Mouse (Mus musculus): ENCODE results near the gene Cyyr1. TPM values are rescaled to one million over a fixed set of nuclear protein-coding genes. Genes with fewer than 3 reads are reported as not detected.
A peak's percentile ranks its signal among the peaks of the same experiment; 100 is the strongest.
"Not testable (repeated sequence)": the region's sequence is repeated elsewhere in the genome, so short reads cannot be mapped to it uniquely, and the experiment has no call there.

The Cyyr1 gene
- polyA plus RNA-seq (2014; fragmentation: Nextera tagmentation; extraction: Ambion mirVana), result 2.8 and 3.8 TPM in 2 replicates

DNA sequence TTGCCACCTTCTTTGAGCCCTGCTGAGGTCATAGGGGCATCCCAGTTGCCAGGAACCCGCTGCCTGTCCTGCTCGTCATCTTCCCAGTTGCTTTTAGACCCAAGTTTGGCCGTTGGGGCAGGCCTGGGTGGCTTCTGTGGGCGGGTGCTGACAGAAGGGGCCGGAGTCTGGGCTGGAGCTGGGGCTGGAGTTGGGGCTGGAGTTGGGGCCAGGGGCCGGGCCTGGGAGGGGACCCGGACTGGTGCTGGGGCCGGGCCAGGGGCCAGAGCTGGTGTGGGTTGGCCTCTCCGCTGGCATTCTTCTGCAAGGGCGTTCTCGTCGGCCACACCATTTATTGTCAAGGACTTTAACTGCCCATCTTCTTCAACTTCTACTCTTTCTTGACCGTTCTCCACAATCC, at the start of gene Cyyr1:
Gene Cyyr1, minus strand, starts transcription at position 101 of the 400 bp plus-strand sequence.
- not testable (repeated sequence) for H3K4me2 ChIP-seq (replicated peaks); DNase-seq (ENCODE audit: low spot score); ATAC-seq (ENCODE audit: low FRiP score); H3K4me3 ChIP-seq (replicated peaks; ENCODE audit: low read length); H3K4me1 ChIP-seq (replicated peaks; ENCODE audit: control insufficient read depth, insufficient read depth, low read length); H3K27me3 ChIP-seq (ENCODE audit: control insufficient read depth, insufficient read depth, low read length); H3K27ac ChIP-seq; H3K9me3 ChIP-seq (ENCODE audit: control insufficient read depth, low read length); H3K36me3 ChIP-seq (replicated peaks; ENCODE audit: control insufficient read depth, insufficient read depth); H3K9ac ChIP-seq
- 82% methylated on average over 10 of the region's 13 CpGs for WGBS

DNA sequence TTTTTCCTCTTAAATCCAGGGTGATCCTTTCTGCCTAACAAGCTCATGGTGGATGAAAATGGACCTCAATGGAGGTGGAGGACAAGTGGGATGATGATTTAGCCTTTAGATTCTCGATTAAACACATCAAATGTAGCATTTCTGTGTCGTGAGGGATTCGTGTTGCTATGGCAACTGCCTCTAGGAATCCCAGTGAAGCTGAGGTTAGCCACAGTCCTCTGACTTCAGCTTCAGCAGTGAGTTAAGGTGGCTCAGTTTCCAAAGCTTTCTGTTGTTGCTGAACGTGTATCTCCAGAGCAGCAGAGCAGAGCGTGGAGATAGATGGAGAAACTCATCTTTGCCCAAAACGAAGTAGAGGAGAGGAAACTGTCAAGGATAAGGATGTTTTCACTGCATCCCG, 35.6 kb upstream of the Cyyr1 start:
- Histone ChIP-seq H3K4me2 (replicated peaks) (no peak overlapping the region), H3K27me3 (ENCODE audit: control insufficient read depth, insufficient read depth, low read length) (no peaks in the 10 kb centered on the region), H3K4me3 (replicated peaks; ENCODE audit: low read length) (no peak overlapping the region), H3K4me1 (replicated peaks; ENCODE audit: control insufficient read depth, insufficient read depth, low read length) (peaks cover 5% of the 10 kb centered on the region), H3K27ac (no peak overlapping the region), H3K36me3 (replicated peaks; ENCODE audit: control insufficient read depth, insufficient read depth) (no peaks in the 10 kb centered on the region), H3K9me3 (ENCODE audit: control insufficient read depth, low read length) (no peaks in the 10 kb centered on the region), H3K9ac (no peak overlapping the region)
- 52% methylated on average over 7 of the region's 7 CpGs for WGBS
- ATAC-seq (ENCODE audit: low FRiP score), result no peak
- DNase-seq (ENCODE audit: low spot score), result no peak

DNA sequence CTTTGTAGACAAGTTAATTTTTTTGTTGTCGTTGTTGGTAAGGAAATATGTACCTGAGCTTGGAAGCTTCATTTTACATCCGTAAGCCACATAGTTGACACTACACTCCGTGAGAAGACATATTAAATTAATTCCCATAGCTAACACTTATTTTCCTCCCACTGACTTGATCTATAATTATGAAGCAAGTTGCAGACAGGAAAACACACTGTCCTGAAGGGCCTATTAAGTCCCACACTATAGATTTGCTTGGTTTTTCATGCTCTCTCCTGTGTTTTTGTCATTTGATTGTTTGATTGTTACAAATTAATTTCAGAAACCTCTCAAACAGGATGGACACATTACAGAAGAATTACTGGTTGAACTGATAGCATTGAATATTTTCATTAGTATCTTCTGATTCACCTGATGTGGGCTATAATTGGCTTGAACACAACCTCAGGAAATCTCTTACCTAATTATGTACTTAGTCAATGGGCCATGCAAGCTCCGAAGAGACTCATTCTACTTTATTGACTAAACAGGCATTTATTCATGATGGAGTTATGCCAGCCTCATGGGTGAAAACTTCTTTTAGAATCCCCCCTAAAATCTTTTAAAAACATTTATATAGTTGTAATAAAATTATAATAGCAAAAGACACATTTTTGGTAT, 34.5 kb upstream of the Cyyr1 start:
- H3K4me3 ChIP-seq (replicated peaks; ENCODE audit: low read length), result no peak overlapping the region
- 68% methylated on average over 4 of the region's 4 CpGs for WGBS

DNA sequence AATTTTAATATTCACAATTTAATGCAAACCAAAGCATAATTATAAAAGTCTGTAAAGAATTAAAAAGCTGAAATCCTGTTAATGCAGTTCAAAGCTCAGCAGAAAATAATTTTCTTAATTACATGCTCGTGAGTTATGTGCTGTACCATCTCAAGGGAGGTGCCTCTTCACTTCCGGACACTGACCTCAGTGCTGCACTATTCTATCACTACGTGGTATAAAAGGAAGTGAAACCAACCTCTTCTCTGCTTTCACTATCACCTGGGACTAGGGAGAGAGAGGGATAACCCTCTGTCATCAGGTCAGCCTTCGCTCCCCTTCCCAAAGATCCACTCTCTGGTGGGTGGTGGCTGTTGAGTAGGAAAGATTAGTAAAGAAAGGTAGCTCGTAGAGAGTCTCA, 13.3 kb upstream of the Cyyr1 start:
- H3K4me2 ChIP-seq (replicated peaks), result no peak overlapping the region
- H3K36me3 ChIP-seq (replicated peaks; ENCODE audit: control insufficient read depth, insufficient read depth), result no peaks in the 10 kb centered on the region
- ATAC-seq (ENCODE audit: low FRiP score) (no peak), DNase-seq (ENCODE audit: low spot score) (no peak)
- no peaks in the 10 kb centered on the region for H3K27me3 ChIP-seq (ENCODE audit: control insufficient read depth, insufficient read depth, low read length)
- no peak overlapping the region for H3K9ac ChIP-seq
- no peaks in the 10 kb centered on the region for H3K9me3 ChIP-seq (ENCODE audit: control insufficient read depth, low read length)
- no peak overlapping the region for H3K27ac ChIP-seq
- no peak overlapping the region for H3K4me3 ChIP-seq (replicated peaks; ENCODE audit: low read length)
- no peaks in the 10 kb centered on the region for H3K4me1 ChIP-seq (replicated peaks; ENCODE audit: control insufficient read depth, insufficient read depth, low read length)
- WGBS, result 87% methylated on average over 5 of the region's 5 CpGs

More for the DNA sequence above, 34.5 kb upstream of the Cyyr1 start:
- Histone ChIP-seq H3K4me2 (replicated peaks) (no peak overlapping the region), H3K9me3 (ENCODE audit: control insufficient read depth, low read length) (no peaks in the 10 kb centered on the region), H3K9ac (no peak overlapping the region), H3K36me3 (replicated peaks; ENCODE audit: control insufficient read depth, insufficient read depth) (no peaks in the 10 kb centered on the region), H3K4me1 (replicated peaks; ENCODE audit: control insufficient read depth, insufficient read depth, low read length) (peaks cover 5% of the 10 kb centered on the region), H3K27ac (no peak overlapping the region), H3K27me3 (ENCODE audit: control insufficient read depth, insufficient read depth, low read length) (no peaks in the 10 kb centered on the region)
- ATAC-seq (ENCODE audit: low FRiP score) (no peak), DNase-seq (ENCODE audit: low spot score) (no peak)

GRCm38 (mm10) chr16:85553838-85554237, 641 bp upstream of the Cyyr1 start:
- DNase-seq (ENCODE audit: low spot score) (no peak), ATAC-seq (ENCODE audit: low FRiP score) (no peak)
- H3K36me3 ChIP-seq (replicated peaks; ENCODE audit: control insufficient read depth, insufficient read depth), result no peaks in the 10 kb centered on the region
- H3K27ac ChIP-seq, result no peak overlapping the region
- 55% methylated on average over 8 of the region's 8 CpGs for WGBS
- H3K4me3 ChIP-seq (replicated peaks; ENCODE audit: low read length), result no peak overlapping the region
- H3K9me3 ChIP-seq (ENCODE audit: control insufficient read depth, low read length), result no peaks in the 10 kb centered on the region
- H3K27me3 ChIP-seq (ENCODE audit: control insufficient read depth, insufficient read depth, low read length), result no peaks in the 10 kb centered on the region; the same call in 1 of the 2 replicates
- no peaks in the 10 kb centered on the region for H3K4me1 ChIP-seq (replicated peaks; ENCODE audit: control insufficient read depth, insufficient read depth, low read length)
- H3K4me2 ChIP-seq (replicated peaks), result no peak overlapping the region
- H3K9ac ChIP-seq, result no peak overlapping the region

DNA sequence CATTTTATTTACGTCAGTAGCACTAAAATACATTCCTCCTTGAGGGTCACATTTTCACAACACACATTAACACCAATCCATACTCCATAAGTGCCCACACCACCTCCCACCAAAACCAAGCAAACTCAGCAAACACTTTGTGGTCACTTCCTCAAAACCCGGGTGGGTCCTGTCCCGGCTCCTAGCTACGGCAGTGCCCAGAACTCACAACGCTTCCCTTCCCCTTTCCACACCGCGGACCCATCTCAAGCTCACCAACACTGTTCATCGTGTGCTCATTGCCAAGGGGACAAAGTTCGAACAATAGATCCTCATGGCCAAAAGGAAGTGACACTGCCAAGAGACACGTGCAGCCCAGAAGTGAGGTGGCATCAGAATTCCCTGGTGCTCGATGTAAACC, 1.2 kb downstream of the Cyyr1 start:
- 93% methylated on average over 1 of the region's 11 CpGs for WGBS
- H3K9ac ChIP-seq; H3K36me3 ChIP-seq (replicated peaks; ENCODE audit: control insufficient read depth, insufficient read depth); H3K9me3 ChIP-seq (ENCODE audit: control insufficient read depth, low read length); H3K4me1 ChIP-seq (replicated peaks; ENCODE audit: control insufficient read depth, insufficient read depth, low read length); ATAC-seq (ENCODE audit: low FRiP score); H3K27me3 ChIP-seq (ENCODE audit: control insufficient read depth, insufficient read depth, low read length); H3K4me2 ChIP-seq (replicated peaks); H3K4me3 ChIP-seq (replicated peaks; ENCODE audit: low read length); H3K27ac ChIP-seq; DNase-seq (ENCODE audit: low spot score): not testable (repeated sequence)

DNA sequence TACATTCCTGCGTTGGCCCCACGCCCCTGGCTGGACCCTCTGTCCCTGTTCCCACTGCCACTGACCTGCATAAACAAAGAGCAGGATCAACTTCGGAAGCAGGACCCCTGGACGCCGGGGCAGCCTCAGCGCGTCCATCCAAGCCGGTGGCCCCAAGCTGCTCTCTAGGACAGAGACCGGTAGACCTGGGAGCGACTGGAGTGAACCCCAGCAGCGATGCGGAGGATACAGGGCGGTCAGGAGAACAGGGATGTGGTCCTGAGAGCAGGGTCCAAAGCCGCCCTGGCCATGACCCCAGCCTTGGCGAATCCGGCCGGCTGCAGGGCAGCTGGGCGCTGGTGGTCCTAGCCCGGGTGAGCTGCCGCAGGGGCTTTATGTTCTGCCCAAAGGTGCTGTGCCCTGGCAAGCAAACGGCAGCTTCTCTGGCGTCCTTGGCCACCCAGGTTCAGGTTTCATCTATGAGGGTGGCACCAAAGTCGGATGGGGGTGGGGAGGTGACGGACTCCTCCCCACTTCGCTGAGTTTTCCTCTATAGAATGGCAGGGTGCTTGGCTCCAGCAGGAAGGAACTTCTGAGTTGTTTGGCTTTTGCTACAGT, 3.1 kb downstream of the Cyyr1 start:
- Histone ChIP-seq H3K4me1 (replicated peaks; ENCODE audit: control insufficient read depth, insufficient read depth, low read length) (no peaks in the 10 kb centered on the region), H3K4me2 (replicated peaks) (peak overlapping the region; percentile 53), H3K4me3 (replicated peaks; ENCODE audit: low read length) (peak overlapping the region; percentile 31), H3K9ac (peak overlapping the region; percentile 40; the same call in 1 of the 2 replicates), H3K9me3 (ENCODE audit: control insufficient read depth, low read length) (no peaks in the 10 kb centered on the region), H3K27ac (no peak overlapping the region), H3K27me3 (ENCODE audit: control insufficient read depth, insufficient read depth, low read length) (no peaks in the 10 kb centered on the region; the same call in 1 of the 2 replicates), H3K36me3 (replicated peaks; ENCODE audit: control insufficient read depth, insufficient read depth) (no peaks in the 10 kb centered on the region)
- under 1% methylated on average over 24 of the region's 25 CpGs for WGBS
- ATAC-seq (ENCODE audit: low FRiP score), result 0 out of 2 replicates have a peak, but pooled peaks have one; percentile 34
- no peak for DNase-seq (ENCODE audit: low spot score)

DNA sequence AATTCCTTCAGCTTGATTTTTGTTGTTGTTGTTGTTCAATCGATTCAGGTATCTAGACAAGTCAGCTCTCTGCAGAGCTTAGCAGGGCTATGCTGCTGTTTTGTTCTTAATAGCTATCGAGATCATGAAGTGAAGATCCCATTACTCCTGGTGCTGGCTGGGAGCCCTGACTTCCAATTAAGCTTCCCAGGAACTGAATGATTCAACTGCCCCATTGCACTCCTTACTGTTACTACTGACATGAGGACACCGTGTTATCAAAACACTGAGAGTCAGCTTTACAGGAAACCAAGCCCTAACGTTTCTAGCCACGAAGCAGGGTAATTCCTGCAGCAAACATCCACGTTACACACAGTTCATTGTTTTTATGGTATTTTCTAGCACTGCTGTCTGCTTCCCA, 6.7 kb downstream of the Cyyr1 start:
- ATAC-seq (ENCODE audit: low FRiP score) (no peak), DNase-seq (ENCODE audit: low spot score) (no peak)
- Histone ChIP-seq H3K4me2 (replicated peaks) (no peak overlapping the region), H3K9me3 (ENCODE audit: control insufficient read depth, low read length) (no peaks in the 10 kb centered on the region), H3K27me3 (ENCODE audit: control insufficient read depth, insufficient read depth, low read length) (no peaks in the 10 kb centered on the region; the same call in 1 of the 2 replicates), H3K27ac (no peak overlapping the region), H3K9ac (no peak overlapping the region), H3K4me1 (replicated peaks; ENCODE audit: control insufficient read depth, insufficient read depth, low read length) (no peaks in the 10 kb centered on the region), H3K36me3 (replicated peaks; ENCODE audit: control insufficient read depth, insufficient read depth) (no peaks in the 10 kb centered on the region), H3K4me3 (replicated peaks; ENCODE audit: low read length) (no peak overlapping the region)
- 70% methylated on average over 6 of the region's 6 CpGs for WGBS

DNA sequence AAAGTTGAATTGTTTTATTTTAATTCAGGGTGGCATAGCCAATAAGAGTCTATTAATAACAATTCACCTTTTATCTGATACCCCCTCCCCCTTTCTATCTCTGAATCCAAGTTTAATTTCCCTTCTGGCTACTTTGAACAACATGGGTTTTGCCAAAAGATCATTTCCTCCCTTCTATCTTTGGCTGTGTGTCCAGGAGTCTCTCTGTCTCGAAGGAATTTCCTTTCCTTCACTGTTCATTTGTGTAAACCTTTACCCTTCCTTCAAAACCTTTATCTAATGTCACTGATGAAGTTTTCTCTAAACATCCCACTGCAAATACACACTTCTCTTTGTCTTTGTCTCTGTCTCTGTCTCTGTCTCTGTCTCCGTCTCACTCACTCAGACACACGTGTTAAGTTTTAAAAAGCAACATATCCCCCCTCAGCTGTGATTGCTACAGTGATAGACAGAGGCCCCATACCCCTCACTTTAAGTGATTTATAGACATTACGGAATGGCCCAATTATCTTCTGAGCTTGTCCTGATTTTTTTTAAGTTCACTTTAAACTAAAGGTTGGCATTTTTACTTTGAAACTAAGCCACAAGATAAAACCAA, 11.4 kb downstream of the Cyyr1 start:
- Histone ChIP-seq H3K27me3 (ENCODE audit: control insufficient read depth, insufficient read depth, low read length) (no peaks in the 10 kb centered on the region), H3K27ac (no peak overlapping the region), H3K4me1 (replicated peaks; ENCODE audit: control insufficient read depth, insufficient read depth, low read length) (no peaks in the 10 kb centered on the region), H3K9ac (no peak overlapping the region), H3K9me3 (ENCODE audit: control insufficient read depth, low read length) (no peaks in the 10 kb centered on the region), H3K4me2 (replicated peaks) (no peak overlapping the region), H3K36me3 (replicated peaks; ENCODE audit: control insufficient read depth, insufficient read depth) (no peaks in the 10 kb centered on the region), H3K4me3 (replicated peaks; ENCODE audit: low read length) (no peak overlapping the region)
- DNase-seq (ENCODE audit: low spot score), result no peak
- no peak for ATAC-seq (ENCODE audit: low FRiP score)
- 77% methylated on average over 4 of the region's 4 CpGs for WGBS

Data from hindbrain, embryonic 14.5 days (tissue).